ENCODE assay signal across 8 mouse cellular contexts in the genomic region with DNA sequence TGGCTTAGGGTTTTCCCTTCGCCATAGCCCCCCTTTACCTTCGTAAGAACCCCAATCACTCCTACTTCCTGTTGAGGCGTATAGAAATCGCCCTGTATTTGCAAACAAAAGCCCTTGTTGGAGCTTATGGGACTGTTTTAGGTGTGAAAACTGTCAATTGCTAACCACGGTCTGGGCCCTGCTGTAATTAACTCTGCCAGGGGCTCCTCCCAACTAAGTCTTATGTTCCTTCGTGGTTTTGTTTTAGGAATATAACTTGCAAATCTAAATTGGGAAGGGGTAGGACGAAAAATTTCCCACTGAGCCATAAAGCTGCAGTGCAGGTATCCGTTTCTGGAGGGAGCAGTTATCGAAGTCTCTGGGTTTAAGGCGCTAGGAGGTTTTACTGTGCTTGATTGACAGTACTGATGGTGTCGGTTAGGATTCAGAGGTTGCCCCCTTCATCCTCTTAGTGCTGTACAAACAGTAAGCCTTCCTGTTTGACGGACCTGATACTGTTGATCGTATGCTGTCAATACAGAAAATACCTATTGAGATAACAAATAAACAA. TPM values are rescaled to one million over a fixed set of nuclear protein-coding genes. Genes with fewer than 3 reads are reported as not detected.
DNase-seq lines count a peak whose midpoint lies in the region; ATAC-seq and TF ChIP-seq lines count a peak whose summit lies in the region.

No protein-coding gene starts in this region.

- H3K9ac ChIP-seq in embryonic facial prominence, embryonic 12.5 days: peak overlapping the region; percentile 100
- peak overlapping the region; percentile 100 for H3K9ac ChIP-seq in intestine, embryonic 16.5 days (ENCODE audit: low read depth, low read length)

- peaks cover 33% of the 10 kb centered on the region for H3K36me3 ChIP-seq in embryonic facial prominence, embryonic 12.5 days
- H3K36me3 ChIP-seq in intestine, embryonic 16.5 days (ENCODE audit: control insufficient read depth, insufficient read depth, low read length): peaks cover 5% of the 10 kb centered on the region

- no peak for ATAC-seq in embryonic facial prominence, embryonic 12.5 days (ENCODE audit: insufficient number of reproducible peaks, insufficient read depth, low FRiP score, low TSS enrichment)
- 0 out of 2 replicates have a peak, but pooled peaks have one; percentile 0 for ATAC-seq in intestine, embryonic 16.5 days
- ATAC-seq in monocyte, adult 5-6 weeks (replicated peaks; ENCODE audit: insufficient number of reproducible peaks, low FRiP score, low TSS enrichment, poor library complexity, severe bottlenecking): peak; percentile 14; the same call in 1 of the 2 replicates

- H3K9me3 ChIP-seq in embryonic facial prominence, embryonic 12.5 days: no peaks in the 10 kb centered on the region
- no peaks in the 10 kb centered on the region for H3K9me3 ChIP-seq in intestine, embryonic 16.5 days (ENCODE audit: control insufficient read depth, low read length)

- peak overlapping the region; percentile 99 for H3K27ac ChIP-seq in cerebellum, adult 2 months (ENCODE audit: insufficient read depth, low read length)
- H3K27ac ChIP-seq in embryonic facial prominence, embryonic 12.5 days: peak overlapping the region; percentile 99
- peak overlapping the region; percentile 98 for H3K27ac ChIP-seq in intestine, embryonic 16.5 days (ENCODE audit: low read length)

- no peaks in the 10 kb centered on the region for H3K27me3 ChIP-seq in cerebellum, adult 2 months (ENCODE audit: control insufficient read depth, insufficient read depth, low read length)
- no peaks in the 10 kb centered on the region for H3K27me3 ChIP-seq in embryonic facial prominence, embryonic 12.5 days
- H3K27me3 ChIP-seq in intestine, embryonic 16.5 days (replicated peaks; ENCODE audit: control insufficient read depth, insufficient read depth, low read length): no peaks in the 10 kb centered on the region

- no peak for TF ChIP-seq POLR2A in cerebellum, adult 2 months (IDR thresholded peaks at IDR 0.05; ENCODE audit: borderline replicate concordance, insufficient read depth, low read length)

- no peak for DNase-seq in cerebellum, adult 2 months
- DNase-seq in cerebellum, adult 11 months: no peak
- peak; percentile 61 for DNase-seq in CD4-positive, CD25-positive, alpha-beta regulatory T cell, adult 2 months (ENCODE audit: low read depth, low spot score)
- DNase-seq in right cerebral cortex, postnatal 25 days: no peak
- no peak for DNase-seq in layer of hippocampus, postnatal 36 days

- H3K4me3 ChIP-seq in cerebellum, adult 2 months (replicated peaks; ENCODE audit: insufficient read depth, low read depth, low read length): peak overlapping the region; percentile 86
- H3K4me3 ChIP-seq in embryonic facial prominence, embryonic 12.5 days: peak overlapping the region; percentile 96
- H3K4me3 ChIP-seq in intestine, embryonic 16.5 days (ENCODE audit: low read length): peak overlapping the region; percentile 99

- WGBS in cerebellum, adult 2 months: under 1% methylated on average over 13 of the region's 13 CpGs
- WGBS in embryonic facial prominence, embryonic 12.5 days: under 1% methylated on average over 13 of the region's 13 CpGs
- under 1% methylated on average over 13 of the region's 13 CpGs for WGBS in intestine, embryonic 16.5 days

- peak overlapping the region; percentile 77 for H3K4me2 ChIP-seq in embryonic facial prominence, embryonic 12.5 days (replicated peaks)
- H3K4me2 ChIP-seq in intestine, embryonic 16.5 days (ENCODE audit: low read depth, low read length): peak overlapping the region; percentile 70

- no peak for TF ChIP-seq CTCF in cerebellum, adult 2 months (IDR thresholded peaks at IDR 0.05; ENCODE audit: borderline replicate concordance, insufficient read depth, low read depth, low read length)

- H3K4me1 ChIP-seq in cerebellum, adult 2 months (ENCODE audit: control insufficient read depth, insufficient read depth, low read length): peaks cover 20% of the 10 kb centered on the region; the same call in 1 of the 2 replicates
- H3K4me1 ChIP-seq in embryonic facial prominence, embryonic 12.5 days: peaks cover 16% of the 10 kb centered on the region
- H3K4me1 ChIP-seq in intestine, embryonic 16.5 days (ENCODE audit: control insufficient read depth, insufficient read depth, low read length): peaks cover 14% of the 10 kb centered on the region

RNA-seq across cellular contexts. Expression of a gene that starts 1.0 kb away (rescaled TPM):
- 41.8 TPM in 2 replicates for polyA plus RNA-seq in cerebellum, adult 2 months (2012; rRNA removed)
- 28.3 and 28.8 TPM in 2 replicates for polyA plus RNA-seq in embryonic facial prominence, embryonic 12.5 days (2016; fragmentation: Nextera tagmentation; extraction: Ambion mirVana)
- polyA plus RNA-seq in intestine, embryonic 16.5 days (2015; fragmentation: Nextera tagmentation; extraction: Ambion mirVana): 8.1 and 9.8 TPM in 2 replicates
- total RNA-seq in monocyte, adult 5-6 weeks (2017): 131 to 157 TPM (median 139 TPM) in 3 replicates
- total RNA-seq in layer of hippocampus, postnatal 36 days (2021): 100 to 1,000 TPM; 133 to 134 TPM

RNA-seq across cellular contexts. Expression of a gene that starts 44.0 kb away (rescaled TPM):
- 0.08 and 0.20 TPM in 2 replicates for polyA plus RNA-seq in cerebellum, adult 2 months (2012; rRNA removed)
- 0.08 TPM in 1 of 2 replicates, not detected in the other for polyA plus RNA-seq in embryonic facial prominence, embryonic 12.5 days (2016; fragmentation: Nextera tagmentation; extraction: Ambion mirVana)
- 1.1 TPM in 2 replicates for polyA plus RNA-seq in intestine, embryonic 16.5 days (2015; fragmentation: Nextera tagmentation; extraction: Ambion mirVana)
- total RNA-seq in monocyte, adult 5-6 weeks (2017): 13.4 to 23.0 TPM (median 17.5 TPM) in 3 replicates
- total RNA-seq in layer of hippocampus, postnatal 36 days (2021): not detected
